ENCODE assay signal across 14 mouse cellular contexts in genomic region chr11:24095236-24095635, GRCm38 (mm10). TPM values are rescaled to one million over a fixed set of nuclear protein-coding genes. Genes with fewer than 3 reads are reported as not detected.
DNase-seq lines count a peak whose midpoint lies in the region; ATAC-seq lines count a peak whose summit lies in the region.
"Had no signal": no experiment of that assay in that cellular context is flagged by ENCODE, and none has a peak within 500 bp of the region (broad histone marks: within the 10 kb centered on the region; RNA-seq: fewer than 3 reads in every experiment).

No protein-coding gene starts in this region.

- H3K27ac ChIP-seq in liver, embryonic 11.5 days (ENCODE audit: low read depth, low read length), result peak overlapping the region; percentile 29
- H3K27ac ChIP-seq in forebrain, embryonic 12.5 days, result peak overlapping the region; percentile 90
- H3K27ac ChIP-seq in intestine, embryonic 14.5 days (ENCODE audit: low read depth), result peak overlapping the region; percentile 30; the same call in 1 of the 2 replicates
- H3K27ac ChIP-seq in neural tube, embryonic 13.5 days (replicated peaks), result peak overlapping the region; percentile 88
- no peak overlapping the region for H3K27ac ChIP-seq in kidney, embryonic 14.5 days (ENCODE audit: low read depth, low read length)

- H3K27me3 ChIP-seq in liver, embryonic 11.5 days (replicated peaks; ENCODE audit: control insufficient read depth, insufficient read depth, low read length), result no peaks in the 10 kb centered on the region
- H3K27me3 ChIP-seq in forebrain, embryonic 12.5 days, result no peaks in the 10 kb centered on the region
- no peaks in the 10 kb centered on the region for H3K27me3 ChIP-seq in intestine, embryonic 14.5 days (replicated peaks; ENCODE audit: control insufficient read depth, insufficient read depth, low read length)
- no peaks in the 10 kb centered on the region for H3K27me3 ChIP-seq in neural tube, embryonic 13.5 days
- H3K27me3 ChIP-seq in kidney, embryonic 14.5 days (ENCODE audit: control insufficient read depth, insufficient read depth, low read length), result peaks cover 53% of the 10 kb centered on the region

- H3K9me3 ChIP-seq in liver, embryonic 11.5 days (ENCODE audit: control insufficient read depth, low read length), result no peaks in the 10 kb centered on the region
- H3K9me3 ChIP-seq in forebrain, embryonic 12.5 days, result no peaks in the 10 kb centered on the region
- no peaks in the 10 kb centered on the region for H3K9me3 ChIP-seq in intestine, embryonic 14.5 days (ENCODE audit: control insufficient read depth, low read length)
- no peaks in the 10 kb centered on the region for H3K9me3 ChIP-seq in neural tube, embryonic 13.5 days
- no peaks in the 10 kb centered on the region for H3K9me3 ChIP-seq in kidney, embryonic 14.5 days (ENCODE audit: control insufficient read depth, low read length)

- H3K36me3 ChIP-seq in liver, embryonic 11.5 days (ENCODE audit: control insufficient read depth, insufficient read depth, low read length), result peaks cover 7% of the 10 kb centered on the region; the same call in 1 of the 2 replicates
- H3K36me3 ChIP-seq in forebrain, embryonic 12.5 days (replicated peaks), result peaks cover 9% of the 10 kb centered on the region
- peaks cover 3% of the 10 kb centered on the region; the same call in 1 of the 2 replicates for H3K36me3 ChIP-seq in intestine, embryonic 14.5 days (ENCODE audit: control insufficient read depth, insufficient read depth, low read length)
- no peaks in the 10 kb centered on the region; the same call in 1 of the 2 replicates for H3K36me3 ChIP-seq in neural tube, embryonic 13.5 days
- H3K36me3 ChIP-seq in kidney, embryonic 14.5 days (ENCODE audit: control insufficient read depth, insufficient read depth, low read length), result no peaks in the 10 kb centered on the region

- WGBS in liver, embryonic 11.5 days, result 48% methylated on average over 9 of the region's 9 CpGs
- 28% methylated on average over 9 of the region's 9 CpGs for WGBS in forebrain, embryonic 12.5 days
- WGBS in intestine, embryonic 14.5 days, result 32% methylated on average over 9 of the region's 9 CpGs
- WGBS in neural tube, embryonic 13.5 days, result 31% methylated on average over 9 of the region's 9 CpGs
- WGBS in kidney, embryonic 14.5 days, result 47% methylated on average over 9 of the region's 9 CpGs

- no peak overlapping the region for H3K4me3 ChIP-seq in liver, embryonic 11.5 days (ENCODE audit: low read depth, low read length)
- H3K4me3 ChIP-seq in forebrain, embryonic 12.5 days (replicated peaks), result 0 out of 2 replicates have a peak overlapping the region, but pooled peaks have one; percentile 10
- H3K4me3 ChIP-seq in intestine, embryonic 14.5 days (ENCODE audit: low read depth, low read length), result no peak overlapping the region
- H3K4me3 ChIP-seq in neural tube, embryonic 13.5 days, result peak overlapping the region; percentile 2
- H3K4me3 ChIP-seq in kidney, embryonic 14.5 days (ENCODE audit: low read length), result no peak overlapping the region

- no peak for DNase-seq in liver, embryonic 11.5 days (ENCODE audit: low spot score)
- DNase-seq in liver, result no peak
- no peak for DNase-seq in intestine, embryonic 14.5 days (ENCODE audit: low spot score)
- DNase-seq in kidney, postnatal 10 days, result no peak
- DNase-seq in adrenal gland, postnatal 4 days (ENCODE audit: low spot score in 2 of 2), result no peak
- DNase-seq: adrenal gland, adult 2 months; cerebellum, adult 9-11 months; heart, postnatal 10 days; layer of hippocampus, adult 9-11 months; lung, postnatal 10 days had no signal

- no peak for ATAC-seq in liver, embryonic 11.5 days (replicated peaks; ENCODE audit: low FRiP score)
- peak; percentile 36; the same call in 1 of the 2 replicates for ATAC-seq in forebrain, embryonic 12.5 days (ENCODE audit: low FRiP score)
- ATAC-seq in intestine, embryonic 14.5 days (replicated peaks; ENCODE audit: low FRiP score, low TSS enrichment, low read depth), result no peak
- no peak for ATAC-seq in neural tube, embryonic 13.5 days (ENCODE audit: low read depth)
- no peak for ATAC-seq in kidney, embryonic 14.5 days (ENCODE audit: low FRiP score, low TSS enrichment)

- no peak overlapping the region for H3K9ac ChIP-seq in liver, embryonic 11.5 days (ENCODE audit: low read depth, low read length)
- H3K9ac ChIP-seq in forebrain, embryonic 12.5 days, result peak overlapping the region; percentile 22; the same call in 1 of the 2 replicates
- H3K9ac ChIP-seq in intestine, embryonic 14.5 days (ENCODE audit: low read length), result no peak overlapping the region
- peak overlapping the region; percentile 65 for H3K9ac ChIP-seq in neural tube, embryonic 13.5 days
- H3K9ac ChIP-seq in kidney, embryonic 14.5 days (ENCODE audit: low read depth, low read length), result no peak overlapping the region

- no peak overlapping the region for H3K4me2 ChIP-seq in liver, embryonic 11.5 days
- peak overlapping the region; percentile 43 for H3K4me2 ChIP-seq in forebrain, embryonic 12.5 days
- peak overlapping the region; percentile 33 for H3K4me2 ChIP-seq in intestine, embryonic 14.5 days (ENCODE audit: low read length)
- H3K4me2 ChIP-seq in neural tube, embryonic 13.5 days, result peak overlapping the region; percentile 44
- no peak overlapping the region for H3K4me2 ChIP-seq in kidney, embryonic 14.5 days (replicated peaks; ENCODE audit: low read depth, low read length)

- H3K4me1 ChIP-seq in liver, embryonic 11.5 days (replicated peaks; ENCODE audit: control insufficient read depth, insufficient read depth, low read length), result peaks cover 59% of the 10 kb centered on the region
- peaks cover 89% of the 10 kb centered on the region for H3K4me1 ChIP-seq in forebrain, embryonic 12.5 days
- H3K4me1 ChIP-seq in intestine, embryonic 14.5 days (replicated peaks; ENCODE audit: control insufficient read depth, insufficient read depth, low read length), result peaks cover 55% of the 10 kb centered on the region
- H3K4me1 ChIP-seq in neural tube, embryonic 13.5 days (replicated peaks), result peaks cover 93% of the 10 kb centered on the region
- 0 out of 2 replicates have a peak, but pooled peaks cover 3% of the 10 kb centered on the region for H3K4me1 ChIP-seq in kidney, embryonic 14.5 days (ENCODE audit: control insufficient read depth, insufficient read depth, low read length)

RNA-seq across cellular contexts. Expression of gene Bcl11a, which starts 17.4 kb away (rescaled TPM):
- 92.2 and 95.4 TPM in 2 replicates for polyA plus RNA-seq in liver, embryonic 11.5 days (2014; fragmentation: Nextera tagmentation; extraction: Ambion mirVana)
- polyA plus RNA-seq in forebrain, embryonic 12.5 days (2016; fragmentation: Nextera tagmentation; extraction: Ambion mirVana), result 129 and 130 TPM in 2 replicates
- 29.1 and 29.6 TPM in 2 replicates for polyA plus RNA-seq in intestine, embryonic 14.5 days (2014; fragmentation: Nextera tagmentation; extraction: Ambion mirVana)
- 125 and 131 TPM in 2 replicates for polyA plus RNA-seq in neural tube, embryonic 13.5 days (2015; fragmentation: Nextera tagmentation; extraction: Ambion mirVana)
- polyA plus RNA-seq in kidney, embryonic 14.5 days (2014; fragmentation: Nextera tagmentation; extraction: Ambion mirVana), result 2.6 and 2.8 TPM in 2 replicates
- 1 to 10 TPM; 5.9 to 7.8 TPM for total RNA-seq in adrenal gland, postnatal 4 days (2021)

RNA-seq across cellular contexts. Expression of gene A830031A19Rik, which starts 20.4 kb away (rescaled TPM):
- not detected in 2 replicates for polyA plus RNA-seq in liver, embryonic 11.5 days (2014; fragmentation: Nextera tagmentation; extraction: Ambion mirVana)
- not detected in 2 replicates for polyA plus RNA-seq in forebrain, embryonic 12.5 days (2016; fragmentation: Nextera tagmentation; extraction: Ambion mirVana)
- not detected in 2 replicates for polyA plus RNA-seq in intestine, embryonic 14.5 days (2014; fragmentation: Nextera tagmentation; extraction: Ambion mirVana)
- not detected in 2 replicates for polyA plus RNA-seq in neural tube, embryonic 13.5 days (2015; fragmentation: Nextera tagmentation; extraction: Ambion mirVana)
- polyA plus RNA-seq in kidney, embryonic 14.5 days (2014; fragmentation: Nextera tagmentation; extraction: Ambion mirVana), result not detected in 2 replicates
- not detected for total RNA-seq in adrenal gland, postnatal 4 days (2021)
- total RNA-seq: adrenal gland, adult 2 months; ES-E14; heart, postnatal 10 days had no signal
- polyA plus RNA-seq: adrenal gland, adult 2 months had no signal

Comparison
In these comparisons a context has a peak if more than half of its experiments do, and no peak if none do; other contexts are left out.
1. H3K4me2 ChIP-seq: peak in forebrain, embryonic 12.5 days (single experiment), intestine, embryonic 14.5 days (single experiment) and neural tube, embryonic 13.5 days (single experiment); none in liver, embryonic 11.5 days (single experiment) and kidney, embryonic 14.5 days (single experiment).
2. H3K4me3 ChIP-seq: peak in forebrain, embryonic 12.5 days (single experiment) and neural tube, embryonic 13.5 days (single experiment); none in liver, embryonic 11.5 days (single experiment), intestine, embryonic 14.5 days (single experiment) and kidney, embryonic 14.5 days (single experiment).
3. H3K9ac ChIP-seq: peak in forebrain, embryonic 12.5 days (single experiment) and neural tube, embryonic 13.5 days (single experiment); none in liver, embryonic 11.5 days (single experiment), intestine, embryonic 14.5 days (single experiment) and kidney, embryonic 14.5 days (single experiment).